Mouse (Mus musculus) MN1 (cell line): ENCODE measurements around the gene Sez6.

Experiments used
- DNase-seq: peaks from one replicate; pipeline ENCODE4 v3.0.0-alpha.2; 2016; ENCODE audit warnings: low spot score

Sez6 gene

DNA sequence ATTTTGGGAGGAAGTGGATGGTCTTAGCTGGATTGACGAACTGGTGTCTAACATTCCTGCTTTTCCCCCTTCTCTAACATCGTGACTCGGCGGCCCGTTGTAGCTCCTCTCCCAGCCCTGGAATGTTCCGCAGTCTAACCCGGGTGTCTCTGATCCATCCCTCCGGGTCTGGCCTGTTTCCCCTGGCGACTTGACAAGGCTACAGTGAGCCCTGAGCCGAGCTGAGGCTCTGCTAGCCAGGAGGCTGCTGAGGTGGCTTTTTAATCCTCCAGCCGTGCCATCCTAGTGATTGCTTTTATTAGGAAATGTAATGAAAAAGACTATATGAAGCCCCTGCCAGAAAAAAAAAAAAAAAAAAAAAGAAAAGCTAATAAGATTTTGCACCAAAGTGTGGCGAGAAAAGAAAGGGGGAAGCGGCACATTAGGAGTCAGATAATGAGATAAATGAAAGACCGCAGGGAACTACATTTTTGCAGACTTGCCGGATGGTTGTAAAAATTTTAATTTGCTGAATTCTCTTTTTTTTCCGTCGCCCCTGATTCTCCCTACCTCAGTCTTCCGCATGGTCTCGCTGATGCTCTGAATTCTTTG, 24.4 kb upstream of the Sez6 start:
- DNase-seq, result peak; percentile 54

DNA sequence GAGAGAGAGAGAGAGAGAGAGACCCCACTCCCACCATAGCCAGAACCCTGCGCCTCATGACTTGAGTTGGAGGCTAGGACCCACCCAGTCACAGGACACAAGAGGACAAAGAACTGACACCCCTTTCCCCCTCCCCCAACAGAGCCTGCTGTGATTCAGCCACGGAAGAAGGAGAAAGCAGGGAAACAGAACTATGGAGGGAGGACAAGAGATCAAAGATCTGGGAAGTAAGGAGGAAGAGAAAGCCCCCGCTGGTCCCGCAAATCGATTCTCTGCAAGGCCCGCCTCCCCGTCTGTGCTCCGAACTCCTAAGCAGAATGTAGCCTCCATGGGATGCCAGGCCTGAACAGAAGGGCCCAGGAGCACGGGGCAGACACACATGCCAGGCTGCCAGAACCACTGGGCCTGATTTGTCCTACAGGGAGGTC, 23.8 kb upstream of the Sez6 start:
- peak; percentile 34 for DNase-seq

DNA sequence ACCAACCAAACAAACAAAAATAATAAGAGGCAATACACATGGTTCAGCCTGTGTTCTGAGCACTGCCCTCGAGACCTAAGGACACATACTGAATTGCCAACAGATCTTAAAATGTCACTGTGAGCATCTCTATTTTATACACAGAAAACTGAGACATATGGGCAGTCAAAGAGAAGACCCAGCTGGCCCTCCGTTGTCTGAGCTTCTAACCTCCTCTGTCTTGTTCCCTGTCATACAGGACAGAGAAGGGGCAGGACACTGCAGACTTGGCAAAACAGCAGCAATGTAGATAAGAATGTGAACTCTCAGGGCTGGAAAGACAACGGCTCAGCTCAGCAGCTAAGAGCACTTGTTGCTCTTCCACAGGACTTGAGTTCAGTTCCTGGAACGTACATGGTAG, 22.1 kb upstream of the Sez6 start:
- DNase-seq, result no peak

DNA sequence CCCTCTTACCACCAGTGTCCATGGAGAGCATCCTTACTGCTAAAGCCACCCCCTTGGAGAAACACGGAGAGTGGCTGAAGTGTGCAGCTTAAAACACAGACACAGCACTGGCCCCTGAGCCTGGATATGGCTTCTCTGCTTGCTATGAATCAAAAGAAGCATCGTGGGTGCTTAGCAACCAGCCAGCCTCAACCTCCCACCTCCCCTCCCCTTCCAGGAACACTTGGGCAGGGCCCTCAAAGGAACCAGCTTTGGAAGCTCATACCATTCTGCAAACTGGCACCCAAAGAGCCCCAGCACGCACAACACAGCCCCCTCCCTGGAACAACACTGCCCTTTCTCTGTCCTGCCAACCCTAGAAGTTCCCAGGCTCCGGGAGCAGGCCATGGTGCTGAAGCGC, 21.2 kb upstream of the Sez6 start:
- no peak for DNase-seq

DNA sequence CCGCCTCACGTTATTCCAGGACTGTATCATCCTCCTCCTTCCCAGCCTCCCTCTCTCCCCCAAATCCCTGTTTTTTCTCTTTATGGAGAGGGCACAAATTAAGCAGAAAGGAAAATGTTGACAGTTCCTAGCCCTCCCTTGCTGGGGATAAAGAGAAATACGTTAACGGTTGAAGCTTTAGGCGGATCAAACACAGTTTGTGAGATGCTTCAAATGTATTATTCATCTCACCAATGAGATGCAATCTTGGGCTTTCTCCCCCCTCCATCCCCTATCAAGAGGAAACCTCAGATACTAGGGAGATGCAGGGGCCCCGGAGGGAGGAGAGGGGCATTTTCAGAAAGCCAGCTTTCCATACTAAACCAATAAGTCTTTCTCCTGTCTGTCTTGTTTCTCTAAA, 20.8 kb upstream of the Sez6 start:
- no peak for DNase-seq

DNA sequence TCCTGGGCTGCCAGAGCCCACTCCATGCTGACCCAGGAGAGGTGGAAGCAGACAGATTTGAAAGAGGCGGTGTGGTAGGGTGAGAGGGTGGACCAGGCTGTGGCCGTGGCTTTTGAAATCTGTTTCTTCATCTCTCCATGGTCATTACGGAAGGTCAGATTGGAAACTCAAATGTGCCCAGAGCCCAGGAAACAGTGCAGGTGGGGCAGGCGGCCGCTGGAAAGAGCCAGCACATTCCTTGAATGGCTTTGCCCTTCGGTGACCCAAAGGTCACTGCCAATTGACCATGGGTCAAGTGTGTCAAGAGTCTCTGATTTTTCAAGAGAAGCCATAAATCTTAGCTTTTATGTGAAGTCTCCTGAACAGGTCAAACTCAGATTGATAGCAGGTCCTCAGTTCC, 17.1 kb upstream of the Sez6 start:
- DNase-seq, result no peak

DNA sequence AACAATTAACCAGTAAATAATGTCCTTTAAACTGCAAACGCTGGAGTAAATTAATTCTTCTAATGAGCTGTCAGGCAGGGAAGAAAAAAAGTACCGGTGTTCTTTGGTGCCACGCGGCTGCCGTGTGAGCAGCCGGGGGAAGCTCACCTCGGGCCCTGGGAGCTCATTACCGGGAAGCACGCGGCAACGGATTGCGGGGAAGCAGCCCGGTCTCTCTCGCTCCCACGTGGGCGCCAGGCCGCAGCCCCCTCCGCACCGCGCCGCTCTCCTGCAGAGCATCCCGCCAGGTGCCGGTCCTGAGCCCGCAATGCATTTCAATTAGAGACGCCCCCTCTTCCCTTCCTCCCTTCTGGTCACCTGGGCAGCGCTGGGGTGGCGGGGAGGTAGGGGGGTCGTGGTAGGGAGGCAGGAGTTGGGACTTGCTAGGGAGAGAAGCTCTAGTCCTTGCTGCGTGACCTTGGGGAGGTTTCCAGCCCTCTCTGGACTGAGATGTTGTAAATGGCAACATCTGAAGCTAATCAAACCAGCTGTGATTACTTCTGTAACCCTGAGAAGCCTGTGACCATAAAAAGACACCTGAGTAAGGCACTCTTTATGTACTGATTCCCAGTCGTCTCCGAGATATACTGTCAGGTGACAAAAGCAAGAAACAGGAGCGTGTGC, 15.9 kb upstream of the Sez6 start:
- DNase-seq, result no peak

DNA sequence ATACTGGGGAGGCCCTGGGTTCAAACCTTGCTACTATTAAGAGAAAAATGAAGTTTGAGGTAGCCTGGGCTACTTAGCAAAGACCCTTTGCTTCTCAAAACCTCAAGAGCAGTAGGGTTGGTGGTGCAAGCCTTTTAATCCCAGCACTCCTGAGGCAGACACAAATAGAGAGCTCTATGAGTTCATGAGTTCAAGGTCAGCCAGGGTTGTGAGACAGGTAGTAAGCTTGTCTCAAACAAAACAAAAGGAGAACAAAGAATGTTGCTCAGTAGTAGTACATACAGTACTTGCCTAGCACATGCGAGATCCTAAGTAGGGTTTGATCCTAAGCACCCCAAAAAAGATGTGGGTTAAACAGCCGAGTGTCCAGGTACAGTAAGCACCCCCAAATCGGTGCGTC, 13.9 kb upstream of the Sez6 start:
- no peak for DNase-seq

DNA sequence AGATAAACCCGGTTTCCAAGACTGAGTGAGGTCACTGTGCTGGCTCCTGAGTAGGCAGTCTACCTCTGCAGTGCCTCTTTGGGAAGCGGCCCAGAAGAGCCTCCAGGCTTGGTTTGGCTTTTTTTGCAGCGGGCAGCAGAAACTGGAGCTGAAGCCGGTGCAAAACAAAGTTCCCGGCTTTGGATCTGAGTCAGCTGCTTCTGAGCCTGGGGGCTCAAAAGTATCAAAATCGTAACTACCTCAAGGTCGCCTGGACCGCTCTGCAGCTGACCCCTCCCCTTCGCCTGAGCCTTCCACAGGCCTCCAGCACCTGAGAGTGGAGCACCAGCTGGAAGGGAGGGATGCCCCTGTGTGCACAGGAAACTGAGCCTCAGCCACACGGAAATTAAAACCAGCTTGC, 13.4 kb upstream of the Sez6 start:
- no peak for DNase-seq

DNA sequence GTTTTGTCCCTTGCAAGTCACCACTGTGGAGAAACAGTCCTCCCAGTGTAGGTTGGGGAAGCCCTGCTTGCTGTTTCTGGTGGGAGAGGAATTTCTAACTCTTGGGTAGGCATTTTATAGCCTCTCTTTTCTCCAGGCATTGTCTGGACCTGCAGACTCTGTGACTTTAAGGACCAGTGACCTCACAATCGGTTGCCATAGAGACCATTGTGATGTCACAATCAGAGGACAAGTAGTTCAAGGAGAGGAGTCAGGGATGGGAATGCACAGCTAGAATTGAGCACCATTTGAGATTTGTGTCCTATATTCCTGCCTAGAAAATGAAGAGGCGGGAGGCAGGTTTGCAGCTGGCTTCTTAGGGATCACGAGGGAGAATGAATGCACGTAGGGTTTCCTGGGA, 7.3 kb upstream of the Sez6 start:
- DNase-seq, result no peak

DNA sequence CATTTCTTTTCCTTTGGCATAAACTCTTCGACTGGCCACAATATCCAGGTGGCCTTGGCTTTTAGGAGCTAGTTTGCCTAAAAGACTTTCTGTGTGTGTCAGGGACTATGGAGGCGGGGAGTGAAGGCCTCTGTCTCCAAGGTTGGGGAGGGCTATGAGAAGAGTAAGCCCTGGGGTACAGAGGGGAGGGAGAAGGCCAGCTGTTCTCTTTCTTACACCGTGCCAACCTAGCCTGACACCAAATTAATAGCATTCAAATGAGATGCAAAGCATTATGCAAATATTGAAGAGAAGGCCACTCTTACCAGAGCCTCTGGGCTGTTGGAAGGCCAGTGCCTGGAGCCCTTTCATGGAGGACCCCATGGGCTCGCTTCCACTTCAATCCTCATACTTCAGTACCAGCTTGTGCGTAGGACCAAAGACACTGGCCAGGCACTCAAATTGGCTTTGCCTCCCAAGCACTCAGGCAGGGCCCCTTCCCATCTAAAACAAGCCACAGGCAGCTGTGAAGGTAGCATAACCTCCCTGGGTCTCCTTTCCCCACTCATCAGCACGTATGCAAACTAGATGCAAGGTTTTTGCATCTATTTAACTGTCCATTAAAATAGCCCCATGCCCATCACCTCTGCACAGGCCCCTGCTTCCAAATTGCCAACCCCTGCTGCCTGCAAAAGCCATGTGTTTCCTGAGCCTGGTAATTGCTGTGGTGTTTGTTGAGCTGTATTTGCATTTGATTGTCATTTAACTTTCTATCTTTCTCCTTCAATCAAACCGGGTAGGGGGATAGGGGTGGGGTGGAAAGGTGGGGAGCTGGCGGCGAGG, 4.6 kb upstream of the Sez6 start:
- no peak for DNase-seq

DNA sequence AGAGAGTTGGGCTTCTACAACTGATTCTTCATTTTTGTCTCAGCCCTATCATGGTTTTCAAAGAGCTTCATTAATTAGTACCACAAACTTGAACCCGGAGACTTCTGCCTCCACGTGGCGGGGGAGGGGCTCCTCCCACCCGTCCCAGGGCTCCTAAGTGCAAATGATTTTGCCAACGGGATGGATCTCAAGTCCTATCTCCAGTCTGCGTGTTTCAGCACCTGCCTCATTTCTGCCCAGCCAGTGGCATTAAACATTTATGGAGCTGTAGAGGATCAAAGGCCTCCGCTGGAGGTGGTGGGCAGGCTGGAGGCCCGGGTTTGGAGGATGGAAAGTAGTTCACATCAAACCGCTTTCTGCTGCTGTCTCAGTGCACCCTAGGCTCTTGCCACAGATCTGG, 3.9 kb upstream of the Sez6 start:
- DNase-seq, result no peak

DNA sequence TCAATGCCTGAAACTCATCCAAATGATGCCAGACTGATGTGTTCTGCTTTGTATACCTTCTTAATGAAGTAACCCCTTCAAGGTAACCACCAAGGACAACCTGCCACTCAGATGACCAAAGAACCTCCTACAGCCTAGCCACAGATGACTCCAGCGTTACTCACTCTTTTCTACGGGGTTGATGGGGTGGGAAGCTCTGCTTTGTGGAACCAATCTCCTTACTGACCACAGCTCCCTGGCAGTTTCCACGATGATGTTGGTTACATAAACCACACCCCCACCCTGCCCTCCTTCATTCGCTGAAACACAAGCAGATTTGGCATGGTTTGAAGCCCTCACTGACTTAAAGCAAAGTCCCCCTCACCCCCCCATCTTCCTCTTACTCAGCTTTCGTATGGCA, 2.8 kb upstream of the Sez6 start:
- DNase-seq, result no peak

DNA sequence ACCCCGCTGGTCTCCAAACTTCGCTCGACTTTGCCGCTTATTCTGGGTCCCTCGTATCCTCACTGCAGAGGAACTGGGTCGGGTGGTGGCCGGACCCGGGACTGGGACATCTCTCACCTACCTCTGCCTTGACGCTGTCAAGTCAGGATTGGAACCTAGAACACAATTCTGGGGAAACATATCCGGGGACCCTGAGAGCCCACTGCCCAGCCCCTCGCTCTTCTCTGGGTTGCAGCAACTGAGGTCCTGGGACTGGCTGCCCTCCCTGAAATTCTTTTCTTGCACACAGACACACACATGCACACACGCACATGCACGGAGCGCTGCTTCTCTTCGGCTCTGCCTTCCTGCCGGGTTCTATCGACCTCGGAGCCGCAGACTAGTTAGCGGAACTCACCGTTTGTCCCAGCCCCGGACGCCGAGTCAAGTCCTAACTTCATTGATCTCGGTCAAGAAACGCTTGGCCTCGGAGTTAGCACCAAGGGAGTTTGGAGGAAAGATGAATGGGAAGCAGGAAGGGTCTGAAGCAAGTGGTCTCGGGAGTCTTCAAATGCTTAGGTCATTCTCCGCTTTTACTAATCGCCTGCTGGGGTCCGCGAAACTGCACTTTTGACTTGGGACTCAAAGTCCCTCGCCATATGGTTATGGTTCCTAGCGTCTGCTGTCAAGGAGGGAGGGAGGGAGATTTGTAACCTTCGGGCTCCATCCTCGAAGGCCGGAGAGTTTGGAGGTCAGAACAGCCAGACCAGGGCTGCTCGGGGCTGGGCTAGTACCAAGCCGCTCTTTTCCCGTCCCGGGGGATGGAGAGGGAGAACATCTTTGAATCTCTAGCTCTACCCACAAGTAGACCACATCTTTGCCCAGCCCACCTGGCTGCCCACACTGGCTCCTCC, 1.2 kb downstream of the Sez6 start:
- no peak for DNase-seq

DNA sequence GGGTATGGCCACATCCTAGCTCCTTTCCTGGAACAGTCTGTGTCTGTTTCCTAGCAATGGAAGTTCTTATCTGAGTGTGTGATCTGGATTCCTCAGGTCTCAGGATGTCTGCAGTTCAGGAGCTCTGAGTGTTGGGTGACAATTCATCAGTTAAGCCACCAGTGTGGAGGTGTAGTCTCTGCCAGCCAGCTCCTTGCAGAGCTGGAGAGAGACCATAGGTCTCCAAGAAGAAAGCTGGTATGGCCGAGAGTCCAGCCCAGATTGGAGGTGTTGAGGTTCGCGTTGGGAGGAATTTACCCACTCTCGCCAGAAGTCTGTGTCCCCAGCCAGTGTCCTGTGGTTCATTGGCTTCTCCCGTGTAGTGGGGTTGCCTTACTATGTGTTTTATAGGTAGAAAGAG, 2.0 kb downstream of the Sez6 start:
- DNase-seq, result no peak

DNA sequence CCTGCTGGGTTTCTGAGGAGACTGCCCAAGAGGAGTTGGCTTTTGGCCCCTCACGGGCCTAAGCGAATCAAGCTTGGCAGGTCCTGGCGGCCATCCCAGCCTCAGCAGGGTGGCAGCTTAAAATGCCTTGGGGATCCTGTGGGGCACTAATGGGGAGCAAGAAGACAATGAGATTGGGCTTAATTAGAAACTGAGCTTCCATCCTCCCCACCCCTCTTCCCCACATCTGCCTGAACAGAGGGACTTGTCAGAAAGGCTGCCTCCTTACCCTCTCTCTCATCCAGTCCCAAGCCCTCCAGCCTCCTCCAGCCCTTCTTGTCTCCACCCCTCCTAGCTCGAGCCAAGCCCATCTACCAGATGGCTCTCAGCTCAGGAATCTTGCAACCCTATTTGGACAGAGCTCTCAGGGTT, 3.5 kb downstream of the Sez6 start:
- DNase-seq, result peak; percentile 66

DNA sequence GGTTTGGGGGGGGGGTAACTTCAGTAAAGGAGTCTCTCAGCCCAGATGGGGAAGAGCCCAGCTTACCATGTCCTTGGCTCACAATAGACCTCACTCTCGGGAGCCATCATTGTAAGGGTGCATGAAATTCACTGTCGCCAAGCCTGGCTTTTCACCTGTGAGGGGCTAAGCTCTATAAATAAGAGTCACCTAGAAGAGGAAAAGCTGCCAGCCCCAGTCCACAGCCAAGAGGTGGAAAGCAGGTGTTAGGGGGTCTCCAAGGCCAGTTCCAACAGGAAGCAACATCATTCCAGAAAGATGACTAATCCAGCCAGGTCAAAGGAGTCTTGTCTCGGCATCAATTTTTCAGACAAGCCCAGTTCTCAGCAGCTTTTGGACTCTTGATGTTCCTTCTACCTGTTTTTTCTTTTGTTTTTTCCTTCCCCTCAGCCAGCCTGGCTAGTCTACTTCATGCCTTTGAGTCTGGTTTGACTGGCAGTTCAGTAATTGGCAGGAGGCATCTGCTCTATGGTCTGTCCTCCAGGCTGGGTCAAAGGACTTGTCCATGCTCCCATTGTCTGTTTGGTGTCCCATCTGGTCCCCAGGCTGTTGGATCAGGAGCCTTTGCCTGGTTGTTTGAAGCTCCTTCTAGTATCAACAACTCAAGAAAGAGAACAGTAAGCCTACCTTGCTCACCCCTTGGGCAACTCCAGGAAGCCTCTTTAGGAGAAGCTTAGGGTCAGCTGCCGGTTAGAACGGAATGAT, 4.1 kb downstream of the Sez6 start:
- DNase-seq, result no peak

DNA sequence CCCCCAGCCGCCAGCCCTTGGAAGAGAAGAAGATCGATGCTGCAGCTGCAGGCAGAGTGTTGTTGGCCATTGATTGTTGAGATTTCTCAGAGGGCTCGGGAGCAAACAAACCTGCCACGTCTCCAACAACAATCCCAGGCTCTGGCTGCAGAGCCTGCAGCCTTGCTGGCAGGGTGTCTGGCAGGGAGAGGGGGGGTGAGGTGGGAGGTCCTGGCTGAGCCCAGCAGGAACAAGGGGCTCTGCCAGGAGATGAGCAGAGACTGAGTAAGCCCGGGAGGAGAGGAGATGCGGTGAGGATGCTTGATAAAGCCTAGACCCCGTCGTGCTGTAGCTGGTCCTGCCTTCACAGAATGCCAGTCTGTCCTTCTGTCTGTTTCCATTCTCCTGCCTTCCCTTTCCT, 6.2 kb downstream of the Sez6 start:
- DNase-seq, result peak; percentile 46

DNA sequence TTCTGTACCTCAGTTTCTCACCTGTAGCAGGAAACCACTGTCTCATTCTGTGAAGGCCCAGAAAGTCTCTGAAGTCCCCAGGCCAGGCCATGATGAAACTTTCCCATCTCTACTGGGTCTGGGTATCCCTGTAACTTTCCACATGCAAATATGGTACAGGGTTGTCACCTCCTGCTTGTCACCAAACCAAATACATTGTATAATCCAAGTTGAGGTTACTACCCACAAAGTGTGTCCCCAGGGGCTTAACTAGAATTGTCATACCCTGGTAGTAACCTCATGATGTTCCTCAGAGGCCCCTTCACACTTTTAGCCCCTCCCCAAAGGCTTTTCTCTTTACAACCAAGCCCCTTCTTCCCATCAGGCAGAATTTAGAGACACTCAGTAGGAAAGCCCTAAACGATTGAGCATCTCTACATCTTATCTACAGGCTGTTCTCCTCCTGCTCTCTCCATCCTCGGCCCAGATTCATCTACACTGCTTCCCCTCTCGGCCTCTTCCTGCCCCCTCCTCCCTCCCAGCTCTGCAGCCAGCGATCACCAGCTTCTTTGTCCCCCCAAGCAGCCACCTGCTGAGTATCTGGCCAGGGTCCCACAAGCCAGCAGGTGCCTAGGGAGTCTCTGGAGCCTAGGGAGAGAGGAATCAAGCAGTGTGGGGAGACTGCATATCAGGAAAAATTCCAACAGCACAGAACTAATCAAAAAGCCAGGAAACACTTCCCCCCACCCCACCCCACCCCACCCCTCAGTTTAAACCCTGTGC, 7.2 kb downstream of the Sez6 start:
- no peak for DNase-seq

DNA sequence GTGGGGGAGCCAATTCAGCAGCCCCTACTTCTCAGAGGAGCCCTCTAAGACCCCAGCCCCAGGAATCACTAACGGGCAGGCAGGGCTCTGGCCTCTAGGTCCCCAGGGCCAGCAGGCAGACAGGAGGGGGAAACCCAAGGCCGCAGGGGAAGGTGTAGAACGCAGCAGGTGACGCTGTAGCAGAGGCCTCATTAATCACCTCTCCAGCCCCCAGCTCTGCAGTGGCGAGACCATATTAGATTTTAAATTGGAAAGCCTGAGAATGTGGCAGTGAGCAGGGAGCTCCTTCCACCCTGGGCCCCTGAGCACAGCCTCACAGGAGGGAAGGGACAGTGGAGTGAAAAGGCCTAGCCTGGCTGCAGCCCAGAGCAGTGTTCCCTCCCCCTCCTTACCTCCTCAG, 11.6 kb downstream of the Sez6 start:
- DNase-seq, result no peak

DNA sequence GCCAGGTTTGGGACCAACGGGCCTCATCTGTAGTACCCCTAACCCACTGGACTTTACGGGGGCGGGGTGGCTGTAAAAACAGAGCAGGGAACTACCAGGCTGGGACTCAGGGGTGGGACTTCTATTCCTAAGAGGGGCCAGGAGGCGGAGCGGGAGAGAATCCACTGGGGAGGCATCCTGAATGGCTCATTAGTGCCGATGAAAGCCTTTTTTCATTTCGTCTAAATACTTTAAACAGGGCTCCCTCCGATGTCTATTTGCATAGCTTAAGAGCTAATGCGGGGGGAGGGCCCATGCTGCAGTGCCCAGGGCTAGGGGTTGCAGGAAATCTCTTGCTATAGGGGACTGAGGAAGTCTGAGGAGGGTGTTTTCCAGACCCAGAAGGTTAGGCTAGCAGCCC, 17.3 kb downstream of the Sez6 start:
- DNase-seq, result no peak
